In the genomic region with DNA sequence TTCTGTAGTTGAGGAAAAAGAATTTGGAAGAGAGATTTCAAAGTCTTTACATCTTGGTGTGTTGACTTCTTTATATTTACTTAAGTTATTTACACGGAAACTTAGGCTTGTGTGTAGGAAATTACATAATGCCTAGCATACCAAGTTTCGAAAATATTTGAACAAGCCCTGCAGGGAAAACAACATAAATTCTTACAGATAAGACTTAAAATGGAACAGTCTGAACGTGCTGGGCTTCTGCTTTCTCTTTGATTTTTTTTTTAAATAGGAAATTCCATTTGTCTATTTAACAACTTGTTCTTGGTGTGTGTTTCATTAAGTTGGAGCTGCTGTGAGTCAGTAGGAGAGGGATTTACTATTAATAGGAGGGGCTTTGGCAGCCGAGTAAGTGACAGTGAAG, we compare ENCODE assay signal across 8 mouse cellular contexts. TPM values are rescaled to one million over a fixed set of nuclear protein-coding genes. Genes with fewer than 3 reads are reported as not detected.
A peak's percentile ranks its signal among the peaks of the same experiment; 100 is the strongest.
DNase-seq lines count a peak whose midpoint lies in the region; ATAC-seq and TF ChIP-seq lines count a peak whose summit lies in the region.

No protein-coding gene starts in this region.

- TF ChIP-seq CTCF in gastrocnemius, adult 2 months (IDR thresholded peaks at IDR 0.05): no peak
- no peak for TF ChIP-seq CTCF in MEL (IDR thresholded peaks at IDR 0.05 in 2 of 3, conservative IDR thresholded peaks at IDR 0.05 in 1 of 3; ENCODE audit: control insufficient read depth in 1 of 3, insufficient read depth in 1 of 3, low read depth in 2 of 3, low read length in 3 of 3, poor library complexity in 1 of 3, severe bottlenecking in 1 of 3)

- peak overlapping the region; percentile 98 for H3K27ac ChIP-seq in gastrocnemius, adult 2 months
- H3K27ac ChIP-seq in MEL (ENCODE audit: control insufficient read depth, low read depth, low read length): no peak overlapping the region; the same call in none of the 2 replicates
- no peak overlapping the region for H3K27ac ChIP-seq in hindbrain, embryonic 12.5 days

- TF ChIP-seq EP300 in MEL (IDR thresholded peaks at IDR 0.05; ENCODE audit: low read depth in 1 of 2, low read length in 2 of 2): no peak

- H3K9ac ChIP-seq in MEL (ENCODE audit: control insufficient read depth, low read depth, low read length, poor library complexity, severe bottlenecking): peak overlapping the region; percentile 99
- no peak overlapping the region for H3K9ac ChIP-seq in hindbrain, embryonic 12.5 days

- H3K27me3 ChIP-seq in MEL (ENCODE audit: control insufficient read depth in 1 of 2, insufficient read depth in 2 of 2, low read length in 2 of 2): no peaks in the 10 kb centered on the region
- H3K27me3 ChIP-seq in hindbrain, embryonic 12.5 days: no peaks in the 10 kb centered on the region

- no peak for ATAC-seq in hindbrain, embryonic 12.5 days (ENCODE audit: low FRiP score)

- intact Hi-C loops in gastrocnemius, adult 2 months (cut with DNase I): loop anchor here (5.0 kb wide), 1 partner anchor 64 kb away; no protein-coding TSS in a partner anchor

- no peaks in the 10 kb centered on the region for H3K9me3 ChIP-seq in MEL (replicated peaks; ENCODE audit: insufficient read depth, low read length)
- H3K9me3 ChIP-seq in hindbrain, embryonic 12.5 days (replicated peaks): no peaks in the 10 kb centered on the region

- peak overlapping the region; percentile 83 for H3K4me3 ChIP-seq in gastrocnemius, adult 2 months
- H3K4me3 ChIP-seq in MEL (ENCODE audit: control insufficient read depth in 1 of 2, insufficient read depth in 1 of 2, low read depth in 2 of 2, low read length in 2 of 2): peak overlapping the region; percentile 64 to 88
- peak overlapping the region; percentile 58 for H3K4me3 ChIP-seq in hindbrain, embryonic 12.5 days

- DNase-seq in gastrocnemius, adult 2 months: no peak
- no peak for DNase-seq in gastrocnemius, postnatal 10 days
- no peak for DNase-seq in MEL (ENCODE audit: low read depth, low spot score)
- peak; percentile 28 for DNase-seq in lung, postnatal 36 days
- DNase-seq in right cerebral cortex, postnatal 14 days: no peak
- DNase-seq in gastrocnemius, postnatal 4 days (ENCODE audit: low spot score in 2 of 2): no peak
- no peak for DNase-seq in layer of hippocampus, postnatal 36 days

- H3K4me1 ChIP-seq in MEL (ENCODE audit: control insufficient read depth in 1 of 2, insufficient read depth in 2 of 2, low read length in 2 of 2): peaks cover 1 to 8% of the 10 kb centered on the region in 2 experiments; a peak in 3 of 4 replicates
- H3K4me1 ChIP-seq in hindbrain, embryonic 12.5 days: no peaks in the 10 kb centered on the region

- peaks cover 0 to 12% of the 10 kb centered on the region in 2 experiments; a peak in 3 of 4 replicates for H3K36me3 ChIP-seq in MEL (ENCODE audit: control insufficient read depth in 1 of 2, insufficient read depth in 2 of 2, low read length in 2 of 2)
- no peaks in the 10 kb centered on the region for H3K36me3 ChIP-seq in hindbrain, embryonic 12.5 days

- H3K4me2 ChIP-seq in hindbrain, embryonic 12.5 days (replicated peaks): peak overlapping the region; percentile 48

- H3K79me2 ChIP-seq in MEL (ENCODE audit: control insufficient read depth, insufficient read depth, low read length, poor library complexity): peaks cover 59% of the 10 kb centered on the region

- 35% methylated on average over 4 of the region's 4 CpGs for WGBS in hindbrain, embryonic 12.5 days

- TF ChIP-seq RAD21 in MEL (IDR thresholded peaks at IDR 0.05; ENCODE audit: low read depth, low read length): no peak

- no peak for TF ChIP-seq POLR2A in MEL (IDR thresholded peaks at IDR 0.05; ENCODE audit: control insufficient read depth in 1 of 2, insufficient read depth in 1 of 2, low read depth in 1 of 2, low read length in 2 of 2, poor library complexity in 1 of 2)

TF ChIP-seq in MEL, 35 proteins besides CTCF, POLR2A, EP300 and RAD21:
- TF ChIP-seq BHLHE40 (IDR thresholded peaks at IDR 0.05; ENCODE audit: borderline replicate concordance, low read depth, low read length): peak; percentile 61; the same call in 1 of the 2 replicates
- TF ChIP-seq ZKSCAN1 (IDR thresholded peaks at IDR 0.05; ENCODE audit: low read depth, low read length): no peak
- TF ChIP-seq GATA1 (IDR thresholded peaks at IDR 0.05; ENCODE audit: low read depth, low read length): 0 out of 2 replicates have a peak, but pooled peaks have one; percentile 9
- no peak for TF ChIP-seq TCF12 (IDR thresholded peaks at IDR 0.05; ENCODE audit: low read depth, low read length)
- no peak for TF ChIP-seq KAT2A (conservative IDR thresholded peaks at IDR 0.05; ENCODE audit: low read depth, low read length)
- 0 out of 2 replicates have a peak, but pooled peaks have one; percentile 9 for TF ChIP-seq ETS1 (IDR thresholded peaks at IDR 0.05; ENCODE audit: low read depth, low read length)

RNA-seq across cellular contexts. Expression of a gene that starts 3.9 kb away (rescaled TPM):
- 10 to 100 TPM; 52.8 to 62.0 TPM for total RNA-seq in gastrocnemius, adult 2 months (2021)
- total RNA-seq in gastrocnemius, postnatal 10 days (2021): 10 to 100 TPM; 78.3 to 89.5 TPM
- total RNA-seq in MEL (2012; rRNA removed): 22.9 and 29.3 TPM in 2 replicates
- polyA plus RNA-seq in MEL (2012; ENCODE audit: insufficient read depth in 1 of 2, insufficient read length in 2 of 2, low read depth in 1 of 2, low replicate concordance in 2 of 2, missing spikeins in 1 of 2): 10 to 100 TPM in 1 of 2 experiments, not detected in 1; 18.0 TPM
- 42.3 and 44.7 TPM in 2 replicates for polyA plus RNA-seq in hindbrain, embryonic 12.5 days (2016; fragmentation: Nextera tagmentation; extraction: Ambion mirVana)
- 100 to 1,000 TPM in 1 of 2 experiments, 10 to 100 TPM in 1; 91.2 to 113 TPM for total RNA-seq in gastrocnemius, postnatal 4 days (2021)
- total RNA-seq in layer of hippocampus, postnatal 36 days (2021): 10 to 100 TPM; 53.1 to 53.3 TPM
